Mouse (Mus musculus) bone marrow macrophage, adult 2 months (primary cell): ENCODE measurements around the gene Fnip2. TPM values are rescaled to one million over a fixed set of nuclear protein-coding genes. Genes with fewer than 3 reads are reported as not detected.

Experiments
- H3K27ac ChIP-seq: 2 replicates; pipeline ENCODE4 v1.5.1; 2012; ENCODE audit warnings: low read depth, low read length; ENCODE audit not compliant: insufficient read depth
- H3K4me1 ChIP-seq: 2 replicates; pipeline ENCODE4 v1.6.1; 2012; ENCODE audit warnings: low read length; ENCODE audit not compliant: control insufficient read depth, insufficient read depth
- H3K4me3 ChIP-seq: 2 replicates; pipeline ENCODE4 v1.5.1; 2012; ENCODE audit warnings: mild to moderate bottlenecking, low read length, moderate library complexity; ENCODE audit not compliant: insufficient read depth
- CTCF ChIP-seq: IDR thresholded peaks from 2 replicates; pipeline ENCODE4 v1.5.1; 2012; ENCODE audit warnings: low read depth, mild to moderate bottlenecking, low read length, moderate library complexity
- POLR2A ChIP-seq: IDR thresholded peaks from 2 replicates; pipeline ENCODE4 v1.6.1; 2012; ENCODE audit warnings: mild to moderate bottlenecking, low read depth, low read length, borderline replicate concordance
- polyA plus RNA-seq: library from polyadenylated mRNA; stranded (reverse); fragments of >200 nt; gene quantifications from 2 replicates; pipeline ENCODE4 v1.2.4, GENCODE M21; 2012; ENCODE audit not compliant: missing spikeins, insufficient read depth, insufficient read length

Fnip2 gene
- polyA plus RNA-seq, 1 experiment, result 125 TPM

DNA sequence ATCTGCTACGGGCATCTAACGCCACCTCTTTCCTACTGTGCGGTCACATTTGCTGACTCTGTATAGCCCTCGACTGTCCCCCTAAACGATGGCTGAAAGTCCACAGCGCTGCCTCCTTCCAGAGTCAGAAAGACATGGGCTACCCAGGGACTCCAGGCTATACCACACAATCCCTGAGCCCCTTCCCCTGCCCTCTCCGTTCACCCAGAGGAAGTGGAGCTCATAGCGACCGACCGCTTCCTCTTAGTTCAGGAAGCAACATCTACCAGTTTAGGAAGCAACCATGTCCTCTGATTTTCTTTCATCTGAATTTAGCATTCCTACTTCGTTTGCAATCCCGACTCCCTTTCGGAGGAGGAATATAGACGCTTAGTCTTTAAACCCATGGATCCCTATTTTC, 148.7 kb downstream of the Fnip2 start:
- Histone ChIP-seq H3K4me3 (no peak overlapping the region), H3K4me1 (peaks cover 5% of the 10 kb centered on the region), H3K27ac (no peak overlapping the region)
- TF ChIP-seq CTCF, result no peak
- no peak for TF ChIP-seq POLR2A

DNA sequence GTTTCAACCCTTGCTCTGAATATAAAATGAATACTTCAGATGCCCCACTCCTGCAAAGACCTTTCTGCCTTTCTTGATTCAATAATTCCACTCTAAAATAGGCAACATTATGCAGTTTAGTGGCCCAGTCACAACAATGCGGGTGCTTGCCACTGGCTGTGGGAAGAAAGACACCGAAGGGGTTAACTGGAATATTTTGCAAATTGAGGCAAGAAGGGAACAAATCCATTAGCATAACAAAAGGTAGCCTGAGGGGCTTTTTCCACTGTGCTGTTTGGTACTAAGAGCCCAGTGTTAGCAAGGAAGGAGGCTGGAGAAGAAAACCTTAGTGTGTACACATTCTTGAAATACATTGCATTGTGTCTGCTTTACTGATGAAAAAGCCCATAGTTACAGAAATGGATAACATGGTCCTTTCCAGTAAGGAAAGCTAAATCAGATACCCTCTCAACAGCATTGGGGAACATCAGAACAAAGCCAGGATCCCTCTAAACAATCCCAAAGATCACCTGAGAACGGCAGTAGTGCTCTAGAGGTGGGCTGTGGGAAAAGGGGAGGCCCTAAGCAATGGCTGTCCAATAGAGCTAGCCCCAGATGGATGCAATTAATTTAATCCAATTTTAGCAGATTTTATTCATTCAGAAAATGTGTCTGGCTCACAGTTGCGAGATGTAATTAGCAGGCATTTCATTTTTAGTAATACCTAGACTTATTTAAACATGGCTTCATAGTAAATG, 150.5 kb downstream of the Fnip2 start:
- TF ChIP-seq POLR2A (no peak), CTCF (no peak)
- Histone ChIP-seq H3K4me3 (no peak overlapping the region), H3K27ac (no peak overlapping the region), H3K4me1 (peaks cover 5% of the 10 kb centered on the region)

DNA sequence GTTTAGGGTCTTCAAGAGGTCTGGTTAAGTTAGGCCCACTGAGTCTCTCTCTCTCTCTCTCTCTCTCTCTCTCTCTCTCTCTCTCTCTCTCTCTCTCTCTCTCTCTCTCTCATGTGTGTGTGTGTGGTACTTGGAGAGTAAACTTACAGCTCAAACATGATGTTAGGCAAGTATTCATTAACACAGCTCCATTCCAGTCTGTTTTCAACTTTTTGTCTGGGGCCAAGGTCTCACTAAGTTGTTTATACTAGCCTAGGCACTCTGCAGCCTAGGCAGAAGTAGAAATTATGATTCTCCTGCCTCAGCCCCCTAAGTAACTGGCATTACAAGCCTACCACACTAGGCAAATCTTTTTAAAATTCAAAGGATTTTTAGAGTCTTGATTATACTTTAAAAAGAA, 151.7 kb downstream of the Fnip2 start:
- Histone ChIP-seq H3K27ac (no peak overlapping the region), H3K4me1 (peaks cover 5% of the 10 kb centered on the region), H3K4me3 (no peak overlapping the region)
- no peak for TF ChIP-seq POLR2A
- no peak for TF ChIP-seq CTCF

DNA sequence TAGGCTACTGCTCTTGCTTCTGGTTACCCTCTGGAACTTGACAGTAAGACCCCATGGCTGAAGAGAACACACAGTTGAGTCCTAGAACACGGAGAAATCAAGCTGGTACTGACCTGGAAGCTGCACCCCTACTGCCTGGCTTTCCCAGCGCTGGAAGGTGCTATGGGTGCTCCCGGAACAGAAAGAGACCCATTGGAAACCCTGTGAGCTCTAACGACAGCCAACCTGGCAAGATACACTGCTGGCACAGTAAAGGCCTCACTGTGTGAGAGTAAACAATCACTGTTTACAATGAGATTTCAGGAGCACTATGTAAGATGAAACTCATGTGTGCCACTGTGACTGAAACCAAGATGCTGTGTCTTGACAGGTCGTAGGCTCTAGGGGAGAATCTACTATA, 152.5 kb downstream of the Fnip2 start:
- TF ChIP-seq CTCF, result no peak
- TF ChIP-seq POLR2A, result no peak
- Histone ChIP-seq H3K4me1 (peaks cover 5% of the 10 kb centered on the region), H3K4me3 (no peak overlapping the region), H3K27ac (no peak overlapping the region)

DNA sequence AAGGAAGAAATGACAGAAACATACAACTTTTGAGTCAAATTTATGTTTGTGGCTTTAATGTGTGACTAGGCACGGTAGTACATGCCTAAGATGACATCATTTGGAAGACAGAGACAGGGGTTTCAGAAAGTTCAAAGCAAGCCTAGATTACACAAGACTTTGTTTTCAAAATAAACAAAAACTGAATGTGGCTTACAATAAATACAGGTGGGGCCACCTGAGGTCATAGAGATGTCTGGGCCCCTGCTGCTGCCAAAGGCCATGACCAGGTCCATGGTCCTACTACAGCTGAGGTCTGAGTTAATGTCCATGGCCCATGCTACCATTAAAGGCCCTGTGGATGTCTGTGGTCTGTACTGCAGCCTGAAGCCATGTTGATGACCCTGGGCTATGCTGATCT, 154.1 kb downstream of the Fnip2 start:
- H3K27ac ChIP-seq, result no peak overlapping the region
- TF ChIP-seq POLR2A (no peak), CTCF (no peak)
- no peak overlapping the region for H3K4me3 ChIP-seq
- no peaks in the 10 kb centered on the region for H3K4me1 ChIP-seq

DNA sequence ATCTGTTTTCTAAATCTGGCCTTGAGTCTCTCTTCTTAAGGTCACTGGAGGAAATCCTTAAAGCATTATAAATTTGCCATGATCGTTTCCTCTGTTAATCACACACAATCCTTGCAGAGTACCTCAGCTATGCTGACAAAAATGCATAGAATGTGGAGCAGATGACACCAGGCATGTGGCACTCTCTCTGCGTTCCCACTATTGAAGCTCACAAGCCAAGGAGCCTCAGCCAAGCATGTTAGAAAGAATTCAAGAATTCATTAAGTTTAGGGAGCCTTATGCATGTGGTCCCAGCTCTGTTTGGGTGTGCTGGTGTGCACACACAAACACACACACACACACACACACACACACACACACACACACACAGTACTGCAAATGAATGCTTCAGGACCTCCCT, 155.9 kb downstream of the Fnip2 start:
- Histone ChIP-seq H3K4me3 (no peak overlapping the region), H3K4me1 (no peaks in the 10 kb centered on the region), H3K27ac (no peak overlapping the region)
- TF ChIP-seq POLR2A (no peak), CTCF (no peak)

DNA sequence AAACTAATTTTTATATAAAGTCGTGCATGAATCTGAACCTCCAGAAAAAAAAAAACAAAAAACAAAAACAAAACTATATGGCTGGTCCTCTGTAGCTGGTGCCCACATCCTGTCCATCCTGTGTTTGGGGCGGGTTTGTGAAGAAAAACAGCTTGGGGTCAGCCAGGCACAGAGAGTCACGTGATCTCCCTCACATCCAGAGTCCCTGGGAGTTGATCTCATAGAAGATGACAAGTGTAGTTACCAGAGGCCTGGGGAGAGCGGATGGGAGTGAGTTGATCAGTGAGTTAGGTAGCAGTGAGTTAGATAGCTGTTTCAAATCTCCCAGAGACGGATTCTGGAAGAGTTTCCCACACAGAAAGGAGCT, 157.0 kb downstream of the Fnip2 start:
- TF ChIP-seq CTCF (no peak), POLR2A (no peak)
- Histone ChIP-seq H3K27ac (no peak overlapping the region), H3K4me3 (no peak overlapping the region), H3K4me1 (no peaks in the 10 kb centered on the region)

DNA sequence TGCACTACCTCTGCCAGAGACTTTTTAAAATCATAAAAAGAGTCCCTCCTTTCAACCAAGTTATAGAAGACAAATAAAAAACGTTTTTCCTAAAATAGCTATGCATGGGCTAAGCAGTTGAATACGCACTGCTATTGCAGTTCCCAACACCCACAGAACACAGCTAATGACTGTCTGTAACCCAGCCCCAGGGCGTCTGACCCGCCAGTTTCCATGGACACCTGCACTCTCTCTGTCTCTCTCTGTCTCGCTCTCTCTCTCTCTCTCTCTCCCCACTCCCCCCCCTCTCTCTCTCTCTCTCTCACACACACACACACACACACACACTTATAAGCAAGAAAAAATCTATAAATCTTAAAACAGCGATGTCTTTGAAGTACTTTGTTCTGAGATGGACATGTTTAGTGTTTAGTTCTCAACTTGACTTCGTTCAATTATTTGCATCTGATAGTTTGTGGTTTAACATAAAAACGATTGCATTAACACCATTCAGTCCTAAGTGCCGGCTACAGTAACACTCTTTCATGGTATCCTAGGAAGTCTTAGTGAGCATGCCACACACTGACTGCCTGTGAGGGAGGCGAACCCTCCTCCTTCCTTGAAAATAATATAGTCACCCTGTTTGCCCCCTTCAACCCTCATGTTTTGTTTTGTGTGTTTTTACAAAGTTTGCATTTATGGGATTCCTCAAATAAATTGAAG, 157.5 kb downstream of the Fnip2 start:
- Histone ChIP-seq H3K4me1 (no peaks in the 10 kb centered on the region), H3K4me3 (no peak overlapping the region), H3K27ac (no peak overlapping the region)
- TF ChIP-seq CTCF, result no peak
- no peak for TF ChIP-seq POLR2A

DNA sequence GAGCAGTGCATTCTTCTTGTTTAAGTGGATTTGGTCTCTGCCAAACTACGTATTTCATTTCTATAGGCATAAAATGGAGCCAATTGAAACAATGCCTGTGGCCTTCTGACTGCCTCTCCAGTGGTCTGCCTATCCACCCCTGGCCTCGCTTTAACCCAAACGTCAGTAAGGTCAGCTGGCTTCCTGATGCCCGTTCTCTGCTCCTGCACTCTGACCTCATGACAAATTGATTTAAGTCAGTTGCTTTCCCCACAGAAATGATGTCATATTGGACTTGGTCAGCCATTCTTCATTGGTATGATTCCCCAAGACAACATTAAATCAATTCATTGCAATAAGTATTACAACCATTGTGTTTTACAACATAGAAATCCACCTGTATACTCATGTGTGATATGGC, 159.1 kb downstream of the Fnip2 start:
- H3K4me3 ChIP-seq, result no peak overlapping the region
- TF ChIP-seq POLR2A (no peak), CTCF (no peak)
- no peak overlapping the region for H3K27ac ChIP-seq
- H3K4me1 ChIP-seq, result no peaks in the 10 kb centered on the region

Other genes starting within 250 kb of the Fnip2 start
- not detected in 2 replicates for gene Gm17359, start 231.1 kb downstream of the Fnip2 start, polyA plus RNA-seq
- gene Ppid, start 23.5 kb upstream of the Fnip2 start, polyA plus RNA-seq, result 34.9 and 45.8 TPM in 2 replicates
- 10.0 and 12.1 TPM in 2 replicates for gene 4930579G24Rik, start 61.3 kb upstream of the Fnip2 start, polyA plus RNA-seq
- 25.5 and 28.4 TPM in 2 replicates for gene Etfdh, start 61.7 kb upstream of the Fnip2 start, polyA plus RNA-seq
- not detected in 2 replicates for gene Rxfp1, start 170.1 kb upstream of the Fnip2 start, polyA plus RNA-seq